Mouse (Mus musculus): Measurements from ENCODE around the gene Gm5741.

DNA sequence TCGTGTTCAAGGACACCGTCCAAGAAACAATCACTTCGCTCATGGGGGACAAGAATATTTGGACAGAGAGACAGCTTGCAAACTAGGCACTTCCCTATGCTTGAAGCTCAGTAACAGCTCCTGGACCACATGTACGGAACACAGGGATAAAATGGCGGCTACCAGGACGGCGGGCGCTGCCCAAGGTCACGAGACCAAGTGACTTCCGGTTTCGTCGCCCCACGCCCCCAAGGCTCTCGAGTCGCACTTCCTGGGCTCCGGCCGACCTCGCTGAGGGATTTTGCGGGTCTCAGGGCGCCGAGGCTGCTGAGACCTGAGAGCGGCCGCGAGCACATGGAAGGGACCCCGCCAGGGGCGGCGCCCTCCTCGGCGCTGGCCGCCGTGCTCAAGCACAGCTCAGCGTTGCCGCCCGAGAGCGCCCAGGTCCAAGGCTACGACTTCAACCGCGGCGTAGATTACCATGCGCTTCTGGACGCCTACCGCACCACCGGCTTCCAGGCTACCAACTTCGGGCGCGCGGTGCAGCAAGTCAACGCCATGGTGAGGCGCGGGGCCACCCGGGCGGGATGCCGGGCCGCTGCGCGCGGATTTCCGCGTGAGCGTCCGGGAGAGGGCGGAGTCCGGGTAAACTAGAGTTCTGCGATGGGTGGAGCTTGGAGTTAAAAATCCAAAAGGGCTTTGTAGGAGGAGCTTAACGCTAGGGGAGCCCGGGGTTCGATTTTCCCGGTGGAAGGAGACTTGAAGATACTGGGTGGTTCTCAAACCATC lies 3.9 kb upstream of the Gm5741 start, which contains the start of gene Dhps:
- peak; percentile 54 for TF ChIP-seq CTCF (IDR thresholded peaks at IDR 0.05; ENCODE audit: low read depth)
- TF ChIP-seq EP300 (optimal IDR thresholded peaks at IDR 0.05): peak; percentile 72
